Mouse (Mus musculus) bone marrow macrophage, adult 2 months (primary cell): ENCODE results near the gene Dcbld2.

ENCODE experiments used
- CTCF ChIP-seq: IDR thresholded peaks from 2 replicates; pipeline ENCODE4 v1.5.1; 2012; ENCODE audit warnings: low read depth, mild to moderate bottlenecking, low read length, moderate library complexity
- POLR2A ChIP-seq: IDR thresholded peaks from 2 replicates; pipeline ENCODE4 v1.6.1; 2012; ENCODE audit warnings: mild to moderate bottlenecking, low read depth, low read length, borderline replicate concordance

DNA sequence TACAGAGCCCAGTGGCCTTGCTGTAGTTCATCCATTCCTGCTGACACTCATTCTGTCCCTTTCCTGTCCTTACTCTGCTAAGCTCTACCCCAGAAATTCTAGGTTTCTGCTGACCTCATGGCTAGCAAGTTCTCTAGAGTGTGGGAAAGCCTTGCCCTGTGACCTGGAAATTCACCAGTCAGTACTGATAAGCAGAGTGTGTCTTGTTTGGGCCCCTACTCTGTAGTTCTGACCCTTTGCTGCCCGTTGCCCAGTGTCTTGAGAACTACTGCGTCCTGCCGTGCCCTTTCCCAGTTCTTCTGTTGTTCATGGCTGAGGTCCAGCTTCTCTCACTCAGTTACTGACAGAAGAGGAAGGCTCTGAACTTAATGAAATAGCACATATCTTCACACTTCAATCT lies 44.9 kb downstream of the Dcbld2 start:
- TF ChIP-seq CTCF, result no peak
- TF ChIP-seq POLR2A, result no peak
